Comparison of ENCODE assay signal across 9 mouse cellular contexts in the genomic region with DNA sequence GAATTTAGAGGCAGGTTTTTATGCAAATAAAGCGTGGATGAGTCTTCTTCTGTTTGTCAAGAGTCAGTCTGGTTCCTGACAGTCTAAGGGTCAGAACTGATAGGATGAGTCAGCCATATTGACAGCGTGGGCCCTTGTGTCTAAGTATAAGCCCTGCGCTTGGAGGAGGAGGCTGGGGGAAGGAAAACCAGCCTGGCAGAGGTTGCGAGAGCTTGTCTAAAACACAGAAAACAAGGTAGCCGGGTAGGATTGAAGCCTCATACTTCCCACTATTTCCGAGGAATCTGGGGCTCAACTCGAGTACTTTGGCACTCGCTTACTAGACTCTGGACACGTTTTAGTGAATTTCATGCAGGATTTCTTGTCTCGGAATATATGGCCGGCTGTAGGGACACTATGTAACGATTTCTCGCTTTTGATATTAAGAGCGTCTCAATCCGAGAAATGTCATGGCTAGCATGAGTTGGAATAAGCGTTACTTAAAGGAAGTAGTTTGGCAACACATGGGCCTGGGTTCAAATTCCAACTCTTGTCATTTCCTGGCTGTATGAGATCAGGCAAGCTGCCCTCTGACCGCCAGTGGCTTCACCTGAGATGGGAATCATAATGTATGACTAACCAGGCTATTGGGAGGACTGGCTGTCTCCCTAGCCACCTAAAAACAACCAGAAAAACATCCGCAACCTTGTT. TPM values are rescaled to one million over a fixed set of nuclear protein-coding genes. Genes with fewer than 3 reads are reported as not detected.
DNase-seq lines count a peak whose midpoint lies in the region; ATAC-seq lines count a peak whose summit lies in the region.
"Had no signal": no experiment of that assay in that cellular context is flagged by ENCODE, and none has a peak within 500 bp of the region (broad histone marks: within the 10 kb centered on the region; RNA-seq: fewer than 3 reads in every experiment).

No protein-coding gene starts in this region.

- H3K4me1 ChIP-seq in limb, embryonic 12.5 days (replicated peaks), result peaks cover 13% of the 10 kb centered on the region
- 0 out of 2 replicates have a peak, but pooled peaks cover 3% of the 10 kb centered on the region for H3K4me1 ChIP-seq in limb, embryonic 10.5 days
- H3K4me1 ChIP-seq in embryonic facial prominence, embryonic 14.5 days (ENCODE audit: control insufficient read depth, insufficient read depth, low read length), result 0 out of 2 replicates have a peak, but pooled peaks cover 8% of the 10 kb centered on the region
- peaks cover 17% of the 10 kb centered on the region for H3K4me1 ChIP-seq in liver, embryonic 12.5 days

- peak overlapping the region; percentile 54; the same call in 1 of the 2 replicates for H3K27ac ChIP-seq in limb, embryonic 12.5 days
- no peak overlapping the region for H3K27ac ChIP-seq in limb, embryonic 10.5 days
- H3K27ac ChIP-seq in embryonic facial prominence, embryonic 14.5 days (replicated peaks; ENCODE audit: low read depth, low read length), result peak overlapping the region; percentile 54
- H3K27ac ChIP-seq in liver, embryonic 12.5 days, result peak overlapping the region; percentile 31

- WGBS in limb, embryonic 12.5 days, result 89% methylated on average over 18 of the region's 18 CpGs
- 92% methylated on average over 18 of the region's 18 CpGs for WGBS in limb, embryonic 10.5 days
- WGBS in embryonic facial prominence, embryonic 14.5 days, result 80% methylated on average over 18 of the region's 18 CpGs
- WGBS in liver, embryonic 12.5 days (ENCODE audit: insufficient replicate concordance), result 74% methylated on average over 18 of the region's 18 CpGs

- H3K9me3 ChIP-seq in limb, embryonic 12.5 days, result no peaks in the 10 kb centered on the region
- no peaks in the 10 kb centered on the region for H3K9me3 ChIP-seq in limb, embryonic 10.5 days (replicated peaks)
- H3K9me3 ChIP-seq in embryonic facial prominence, embryonic 14.5 days (ENCODE audit: control insufficient read depth, low read length), result no peaks in the 10 kb centered on the region
- no peaks in the 10 kb centered on the region for H3K9me3 ChIP-seq in liver, embryonic 12.5 days (replicated peaks)
- H3K9me3 ChIP-seq: G1E had no signal

- no peak overlapping the region for H3K4me3 ChIP-seq in limb, embryonic 12.5 days (replicated peaks)
- H3K4me3 ChIP-seq in limb, embryonic 10.5 days, result no peak overlapping the region
- H3K4me3 ChIP-seq in embryonic facial prominence, embryonic 14.5 days (ENCODE audit: low read depth, low read length), result no peak overlapping the region
- no peak overlapping the region for H3K4me3 ChIP-seq in liver, embryonic 12.5 days

- H3K9ac ChIP-seq in limb, embryonic 12.5 days (replicated peaks), result no peak overlapping the region
- no peak overlapping the region for H3K9ac ChIP-seq in embryonic facial prominence, embryonic 14.5 days (ENCODE audit: low read depth, low read length)
- no peak overlapping the region for H3K9ac ChIP-seq in liver, embryonic 12.5 days

- no peak overlapping the region for H3K4me2 ChIP-seq in limb, embryonic 12.5 days
- H3K4me2 ChIP-seq in embryonic facial prominence, embryonic 14.5 days (ENCODE audit: low read depth, low read length), result peak overlapping the region; percentile 10; the same call in 1 of the 2 replicates
- peak overlapping the region; percentile 64; the same call in 1 of the 2 replicates for H3K4me2 ChIP-seq in liver, embryonic 12.5 days

- no peaks in the 10 kb centered on the region for H3K27me3 ChIP-seq in limb, embryonic 12.5 days
- no peaks in the 10 kb centered on the region for H3K27me3 ChIP-seq in limb, embryonic 10.5 days (ENCODE audit: low read depth, poor library complexity, severe bottlenecking)
- H3K27me3 ChIP-seq in embryonic facial prominence, embryonic 14.5 days (replicated peaks; ENCODE audit: control insufficient read depth, insufficient read depth, low read length), result no peaks in the 10 kb centered on the region
- no peaks in the 10 kb centered on the region for H3K27me3 ChIP-seq in liver, embryonic 12.5 days (replicated peaks)

- no peaks in the 10 kb centered on the region for H3K36me3 ChIP-seq in limb, embryonic 12.5 days
- no peaks in the 10 kb centered on the region for H3K36me3 ChIP-seq in limb, embryonic 10.5 days
- no peaks in the 10 kb centered on the region for H3K36me3 ChIP-seq in embryonic facial prominence, embryonic 14.5 days (ENCODE audit: control insufficient read depth, insufficient read depth, low read length)
- H3K36me3 ChIP-seq in liver, embryonic 12.5 days, result no peaks in the 10 kb centered on the region
- H3K36me3 ChIP-seq: G1E had no signal

- peak; percentile 29 to 74 for DNase-seq in frontal cortex, adult 2 months (ENCODE audit: extremely low spot score in 1 of 2, low spot score in 1 of 2)
- DNase-seq in frontal cortex, postnatal 36 days (ENCODE audit: low spot score in 2 of 2), result no peak
- DNase-seq in limb, embryonic 10.5 days (ENCODE audit: low spot score), result no peak
- no peak for DNase-seq in embryonic facial prominence, embryonic 14.5 days (ENCODE audit: low spot score)
- DNase-seq in embryo, embryonic 9.5 days (ENCODE audit: extremely low spot score), result no peak
- DNase-seq in layer of hippocampus, postnatal 14 days (ENCODE audit: low spot score in 2 of 2), result no peak

- no peak for ATAC-seq in limb, embryonic 12.5 days (ENCODE audit: insufficient number of reproducible peaks, insufficient read depth, low FRiP score, low TSS enrichment, low read depth)
- no peak for ATAC-seq in embryonic facial prominence, embryonic 14.5 days (ENCODE audit: low read depth)
- no peak for ATAC-seq in liver, embryonic 12.5 days

RNA-seq across cellular contexts. Expression of a gene that starts 39.4 kb away (rescaled TPM):
- polyA plus RNA-seq in frontal cortex, adult 2 months (2012; rRNA removed), result 7.5 and 8.1 TPM in 2 replicates
- 49.8 and 50.3 TPM in 2 replicates for polyA plus RNA-seq in limb, embryonic 12.5 days (2016; fragmentation: Nextera tagmentation; extraction: Ambion mirVana)
- polyA plus RNA-seq in limb, embryonic 10.5 days (2016; fragmentation: Nextera tagmentation; extraction: Ambion mirVana), result 39.3 and 51.7 TPM in 2 replicates
- 33.8 and 34.7 TPM in 2 replicates for polyA plus RNA-seq in embryonic facial prominence, embryonic 14.5 days (2014; fragmentation: Nextera tagmentation; extraction: Ambion mirVana)
- polyA plus RNA-seq in liver, embryonic 12.5 days (2016; fragmentation: Nextera tagmentation; extraction: Ambion mirVana), result 13.7 and 15.0 TPM in 2 replicates
- 10 to 100 TPM; 23.2 to 23.9 TPM for total RNA-seq in layer of hippocampus, postnatal 14 days (2021)

Comparison
In these comparisons a context has a peak if more than half of its experiments do, and no peak if none do; other contexts are left out.
1. DNase-seq: peak in frontal cortex, adult 2 months (2 of 2); none in frontal cortex, postnatal 36 days (0 of 2), limb, embryonic 10.5 days (single experiment), embryonic facial prominence, embryonic 14.5 days (single experiment), embryo, embryonic 9.5 days (single experiment) and layer of hippocampus, postnatal 14 days (0 of 2).